Mouse (Mus musculus) liver, embryonic 15.5 days (tissue): Measurements from ENCODE around the gene Itga8. TPM values are rescaled to one million over a fixed set of nuclear protein-coding genes. Genes with fewer than 3 reads are reported as not detected.

Source experiments
- ATAC-seq: fragments of 200-750 bp; cut with Nextera tagmentation; 2 replicates; pipeline ENCODE4 v1.8.0; 2017; ENCODE audit warnings: moderate number of reproducible peaks, mild to moderate bottlenecking, moderate library complexity; ENCODE audit not compliant: insufficient read depth
- H3K27ac ChIP-seq: fragments of 300-500 bp; sonication (generic); replicated peaks from 2 replicates; pipeline ENCODE4 v1.5.1; 2015; ENCODE audit warnings: mild to moderate bottlenecking, inconsistent platforms
- H3K27me3 ChIP-seq: fragments of 300-500 bp; sonication (generic); 2 replicates; pipeline ENCODE4 v1.6.1; 2015; ENCODE audit warnings: mild to moderate bottlenecking, inconsistent platforms
- H3K36me3 ChIP-seq: fragments of 300-500 bp; sonication (generic); replicated peaks from 2 replicates; pipeline ENCODE4 v1.6.1; 2015; ENCODE audit warnings: moderate library complexity, mild to moderate bottlenecking, inconsistent platforms
- H3K4me1 ChIP-seq: fragments of 300-500 bp; sonication (generic); replicated peaks from 2 replicates; pipeline ENCODE4 v1.6.1; 2015; ENCODE audit warnings: inconsistent platforms
- H3K4me2 ChIP-seq: fragments of 300-500 bp; sonication (generic); 2 replicates; pipeline ENCODE4 v1.6.1; 2015; ENCODE audit warnings: moderate library complexity, mild to moderate bottlenecking, inconsistent platforms
- H3K4me3 ChIP-seq: fragments of 300-500 bp; sonication (generic); replicated peaks from 2 replicates; pipeline ENCODE4 v1.5.1; 2015; ENCODE audit warnings: mild to moderate bottlenecking, inconsistent platforms
- H3K9ac ChIP-seq: fragments of 300-500 bp; sonication (generic); 2 replicates; pipeline ENCODE4 v1.6.1; 2015; ENCODE audit warnings: moderate library complexity, mild to moderate bottlenecking, inconsistent platforms
- H3K9me3 ChIP-seq: fragments of 300-500 bp; sonication (generic); replicated peaks from 2 replicates; pipeline ENCODE4 v1.6.1; 2016; ENCODE audit warnings: inconsistent platforms
- WGBS: fragments of 180-500 bp; shearing (Covaris S2); methylation state at CpG from one replicate; pipeline ENCODE4 v1.1.7; 2015; ENCODE audit warnings: mixed read lengths; ENCODE audit not compliant: insufficient replicate concordance; 5-methylcytosine and 5-hydroxymethylcytosine counted together
- polyA plus RNA-seq: library from polyadenylated mRNA; unstranded; fragments of >200 nt; fragmentation: Nextera tagmentation; extraction: Ambion mirVana; gene quantifications from 2 replicates; pipeline ENCODE4 v1.2.1, GENCODE M21; 2015

Itga8 gene
- polyA plus RNA-seq, 1 experiment from 2014 or later: 2.2 TPM

- Histone ChIP-seq H3K4me3 (no peak overlapping the region), H3K4me2 (no peak overlapping the region), H3K9ac (no peak overlapping the region), H3K36me3 (no peaks in the 10 kb centered on the region), H3K27ac (no peak overlapping the region), H3K9me3 (no peaks in the 10 kb centered on the region), H3K4me1 (no peaks in the 10 kb centered on the region), H3K27me3 (no peaks in the 10 kb centered on the region)
- WGBS: 52% methylated on average over 4 of the region's 4 CpGs
- ATAC-seq: no peak
These were observed 217.4 kb downstream of the Itga8 start for GRCm38 (mm10) chr2:12084341-12084740.

- WGBS: 63% methylated on average over 2 of the region's 2 CpGs
- H3K4me3 ChIP-seq: no peak overlapping the region
- H3K9ac ChIP-seq: no peak overlapping the region
- no peaks in the 10 kb centered on the region for H3K27me3 ChIP-seq
- H3K27ac ChIP-seq: no peak overlapping the region
- no peaks in the 10 kb centered on the region for H3K4me1 ChIP-seq
- no peak overlapping the region for H3K4me2 ChIP-seq
- H3K9me3 ChIP-seq: no peaks in the 10 kb centered on the region
- H3K36me3 ChIP-seq: no peaks in the 10 kb centered on the region
- no peak for ATAC-seq
These were observed 224.3 kb downstream of the Itga8 start for GRCm38 (mm10) chr2:12077266-12077891.

GRCm38 (mm10) chr2:12065669-12066399 is 235.9 kb downstream of the Itga8 start:
- no peak overlapping the region for H3K9ac ChIP-seq
- no peak for ATAC-seq
- 52% methylated on average over 6 of the region's 6 CpGs for WGBS
- no peaks in the 10 kb centered on the region for H3K27me3 ChIP-seq
- H3K27ac ChIP-seq: no peak overlapping the region
- no peak overlapping the region for H3K4me2 ChIP-seq
- H3K4me3 ChIP-seq: no peak overlapping the region
- H3K4me1 ChIP-seq: no peaks in the 10 kb centered on the region
- H3K9me3 ChIP-seq: no peaks in the 10 kb centered on the region
- H3K36me3 ChIP-seq: no peaks in the 10 kb centered on the region

GRCm38 (mm10) chr2:12060034-12060723 is 241.5 kb downstream of the Itga8 start:
- Histone ChIP-seq H3K36me3 (no peaks in the 10 kb centered on the region), H3K9me3 (no peaks in the 10 kb centered on the region), H3K9ac (no peak overlapping the region), H3K4me1 (no peaks in the 10 kb centered on the region), H3K27me3 (no peaks in the 10 kb centered on the region), H3K4me3 (no peak overlapping the region), H3K27ac (no peak overlapping the region), H3K4me2 (no peak overlapping the region)
- peak; percentile 54 for ATAC-seq
- WGBS: 39% methylated on average over 5 of the region's 5 CpGs

Other genes starting within 250 kb of the Itga8 start
- gene Mindy3, start 117.5 kb upstream of the Itga8 start, polyA plus RNA-seq: 14.0 and 15.3 TPM in 2 replicates